Mouse (Mus musculus): ENCODE measurements around the gene Dppa5a. TPM values are rescaled to one million over a fixed set of nuclear protein-coding genes. Genes with fewer than 3 reads are reported as not detected.
"Not testable (repeated sequence)": the region's sequence is repeated elsewhere in the genome, so short reads cannot be mapped to it uniquely, and the experiment has no call there.

Gene Dppa5a
- polyA plus RNA-seq, 1 experiment from 2014 or later: not detected

- Histone ChIP-seq H3K4me3 (no peak overlapping the region), H3K4me1 (no peaks in the 10 kb centered on the region; the same call in 1 of the 2 replicates), H3K36me3 (no peaks in the 10 kb centered on the region), H3K27me3 (ENCODE audit: low read depth, poor library complexity, severe bottlenecking) (no peaks in the 10 kb centered on the region), H3K27ac (no peak overlapping the region), H3K9me3 (replicated peaks) (no peaks in the 10 kb centered on the region)
- WGBS: 84% methylated on average over 6 of the region's 6 CpGs
- no peak for DNase-seq (ENCODE audit: low spot score)
These were observed 8.1 kb downstream of the Dppa5a start for GRCm38 (mm10) chr9:78359750-78360483.

GRCm38 (mm10) chr9:78358053-78358452, 9.9 kb downstream of the Dppa5a start:
- H3K27me3 ChIP-seq (ENCODE audit: low read depth, poor library complexity, severe bottlenecking): no peaks in the 10 kb centered on the region
- H3K27ac ChIP-seq: no peak overlapping the region
- H3K4me1 ChIP-seq: no peaks in the 10 kb centered on the region; the same call in 1 of the 2 replicates
- DNase-seq (ENCODE audit: low spot score): peak; percentile 78
- no peak overlapping the region for H3K4me3 ChIP-seq
- H3K36me3 ChIP-seq: no peaks in the 10 kb centered on the region
- H3K9me3 ChIP-seq (replicated peaks): no peaks in the 10 kb centered on the region
- 14% methylated on average over 9 of the region's 9 CpGs for WGBS

- no peak for DNase-seq (ENCODE audit: low spot score)
- Histone ChIP-seq H3K27ac (no peak within 1 kb of the TSS), H3K9me3 (replicated peaks) (no peaks in the 10 kb centered on the region), H3K4me1 (no peaks in the 10 kb centered on the region), H3K27me3 (ENCODE audit: low read depth, poor library complexity, severe bottlenecking) (no peaks in the 10 kb centered on the region), H3K36me3 (no peaks in the 10 kb centered on the region), H3K4me3 (no peak within 1 kb of the TSS)
- 93% methylated on average over 8 of the region's 8 CpGs for WGBS
These were observed 12.4 kb downstream of the Dppa5a start, which contains the start of gene Gsta2 for GRCm38 (mm10) chr9:78355611-78356010. Gene Gsta2, minus strand, starts transcription at chr9:78355788.

DNA sequence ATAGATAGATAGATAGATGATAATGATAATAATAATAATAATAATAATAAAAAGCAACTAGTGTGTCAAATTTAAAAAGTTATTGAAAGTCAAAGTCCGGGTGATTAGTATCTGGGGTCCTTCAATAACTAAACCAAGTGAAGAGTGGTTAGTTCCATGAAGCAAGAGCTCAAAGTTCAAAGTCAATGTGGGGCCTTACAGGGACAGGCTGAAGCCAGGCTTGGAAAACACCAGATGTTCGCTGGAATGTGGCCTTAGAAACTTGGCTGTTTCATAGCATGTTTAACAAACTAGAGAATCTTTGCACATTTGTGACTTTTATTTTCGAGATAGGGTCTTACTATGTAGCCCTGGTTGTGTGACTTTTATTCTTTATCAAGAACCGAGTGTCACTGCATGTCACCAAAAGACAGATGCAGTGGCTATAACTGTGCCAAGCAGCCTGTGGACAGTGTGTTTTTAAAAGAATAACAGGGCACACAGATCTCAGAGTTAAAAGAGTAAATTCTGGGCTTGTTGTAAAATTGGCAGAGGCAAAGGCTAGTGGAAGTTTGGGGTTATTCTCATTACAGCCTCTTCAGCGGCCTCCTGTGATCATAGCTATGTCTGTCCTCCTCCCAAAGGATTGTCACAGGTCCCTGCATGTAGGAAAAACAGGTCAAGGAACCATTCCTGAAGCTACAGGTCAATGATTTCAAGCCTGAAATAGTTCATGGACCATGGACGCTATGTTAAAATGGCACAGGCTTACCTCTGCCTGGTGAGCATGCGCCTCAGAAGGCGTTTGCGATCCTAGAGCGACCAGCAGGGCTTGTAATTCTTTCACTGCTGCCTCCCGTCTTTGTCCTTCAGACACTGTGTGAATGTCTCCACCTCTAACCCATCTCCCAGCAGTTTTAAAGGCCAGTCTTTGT, 13.1 kb downstream of the Dppa5a start:
- H3K27me3 ChIP-seq (ENCODE audit: low read depth, poor library complexity, severe bottlenecking): no peaks in the 10 kb centered on the region
- no peaks in the 10 kb centered on the region for H3K9me3 ChIP-seq (replicated peaks)
- WGBS: 82% methylated on average over 11 of the region's 11 CpGs
- H3K4me1 ChIP-seq: no peaks in the 10 kb centered on the region
- H3K36me3 ChIP-seq: no peaks in the 10 kb centered on the region
- H3K4me3 ChIP-seq: no peak overlapping the region
- no peak overlapping the region for H3K27ac ChIP-seq
- DNase-seq (ENCODE audit: low spot score): no peak

GRCm38 (mm10) chr9:78351504-78352220, 16.3 kb downstream of the Dppa5a start:
- no peaks in the 10 kb centered on the region for H3K4me1 ChIP-seq
- H3K36me3 ChIP-seq: no peaks in the 10 kb centered on the region
- no peak overlapping the region for H3K4me3 ChIP-seq
- H3K9me3 ChIP-seq (replicated peaks): no peaks in the 10 kb centered on the region
- H3K27me3 ChIP-seq (ENCODE audit: low read depth, poor library complexity, severe bottlenecking): no peaks in the 10 kb centered on the region
- no peak overlapping the region for H3K27ac ChIP-seq
- DNase-seq (ENCODE audit: low spot score): no peak
- 88% methylated on average over 6 of the region's 6 CpGs for WGBS

DNA sequence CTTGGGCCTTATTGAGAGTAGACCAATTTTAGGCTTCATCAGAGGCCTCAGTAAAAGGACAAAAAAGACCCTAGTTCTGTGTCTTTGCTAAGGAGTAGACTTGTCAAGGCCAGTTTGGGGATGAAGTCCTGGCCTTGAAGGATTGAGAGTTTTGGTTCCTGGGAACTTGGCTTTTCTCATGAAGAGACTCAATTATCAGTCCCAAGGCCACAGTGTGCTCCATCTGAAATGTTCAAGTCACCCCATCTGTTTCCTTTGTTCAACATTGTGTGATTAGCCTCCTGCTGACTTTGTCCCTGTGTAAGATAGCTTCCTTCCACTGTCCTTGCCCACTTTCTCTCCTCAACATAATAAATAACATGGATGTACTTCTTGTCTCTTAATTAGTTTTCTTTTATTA, 18.0 kb downstream of the Dppa5a start:
- not testable (repeated sequence) for H3K27ac ChIP-seq; H3K4me1 ChIP-seq; H3K4me3 ChIP-seq; H3K27me3 ChIP-seq (ENCODE audit: low read depth, poor library complexity, severe bottlenecking); H3K36me3 ChIP-seq; DNase-seq (ENCODE audit: low spot score); H3K9me3 ChIP-seq (replicated peaks)

DNA sequence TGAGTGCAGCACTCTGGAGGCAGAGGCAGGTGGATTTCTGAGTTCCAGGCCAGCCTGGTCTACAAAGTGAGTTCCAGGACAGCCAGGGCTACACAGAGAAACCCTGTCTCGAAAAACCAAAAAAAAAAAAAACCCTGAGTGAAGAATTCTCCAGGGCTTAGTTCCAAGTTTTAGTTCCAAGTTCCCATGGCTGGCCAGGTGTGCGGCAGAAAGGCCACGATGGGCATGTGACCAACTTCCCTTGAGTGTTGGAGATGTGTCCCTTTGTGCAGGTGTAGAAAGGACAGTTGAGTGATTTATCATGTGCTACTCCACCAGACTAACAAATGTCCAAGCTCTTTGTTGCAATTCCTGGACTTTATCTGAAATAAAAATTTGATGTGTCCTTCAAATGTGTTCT, 18.8 kb downstream of the Dppa5a start:
- not testable (repeated sequence) for H3K4me3 ChIP-seq; H3K4me1 ChIP-seq; H3K27ac ChIP-seq; H3K27me3 ChIP-seq (ENCODE audit: low read depth, poor library complexity, severe bottlenecking); DNase-seq (ENCODE audit: low spot score); H3K9me3 ChIP-seq (replicated peaks); H3K36me3 ChIP-seq
- 82% methylated on average over 3 of the region's 3 CpGs for WGBS

DNA sequence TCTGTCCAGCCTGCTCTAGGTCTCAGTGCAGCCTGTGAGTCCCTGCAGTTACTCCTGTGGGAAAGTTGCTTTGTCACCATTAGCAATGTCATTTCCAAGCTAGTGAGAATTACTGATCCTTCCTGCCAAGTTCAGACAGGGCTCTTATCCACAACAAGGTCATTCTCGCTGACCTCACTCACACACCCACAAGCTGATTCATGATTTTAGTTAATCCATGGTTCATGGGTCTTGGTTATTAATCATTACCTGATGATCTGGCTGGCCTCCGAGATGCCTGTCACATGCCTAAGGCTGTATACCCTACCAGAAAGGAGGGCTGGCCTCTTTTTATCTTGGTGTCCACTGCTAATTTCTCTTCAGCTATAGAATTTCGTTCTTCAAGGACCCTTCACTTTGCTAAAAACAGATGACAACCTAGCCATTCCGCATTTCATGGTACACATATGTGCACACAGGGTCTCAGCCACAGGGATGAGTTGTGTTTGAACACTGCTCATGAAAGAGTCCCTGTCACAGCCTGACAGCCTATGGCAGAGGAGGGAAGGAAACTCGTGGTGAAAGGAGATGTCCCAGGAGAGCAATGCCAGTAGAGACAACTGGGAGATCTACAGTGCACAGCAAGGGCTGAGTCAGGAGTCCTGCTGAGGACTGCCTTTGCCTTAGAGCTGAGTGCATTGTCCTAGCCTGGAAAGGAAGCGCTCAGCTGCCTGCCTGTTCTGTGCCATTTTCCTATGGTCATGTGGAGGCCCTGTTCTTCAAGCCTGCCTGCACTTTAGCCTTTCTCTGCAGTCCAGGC, 19.6 kb downstream of the Dppa5a start:
- not testable (repeated sequence) for H3K4me3 ChIP-seq; H3K9me3 ChIP-seq (replicated peaks); H3K4me1 ChIP-seq; H3K27me3 ChIP-seq (ENCODE audit: low read depth, poor library complexity, severe bottlenecking); H3K27ac ChIP-seq; DNase-seq (ENCODE audit: low spot score); H3K36me3 ChIP-seq
- 69% methylated on average over 6 of the region's 6 CpGs for WGBS

- H3K9me3 ChIP-seq (replicated peaks): no peaks in the 10 kb centered on the region
- H3K27ac ChIP-seq: no peak overlapping the region
- no peak for DNase-seq (ENCODE audit: low spot score)
- H3K27me3 ChIP-seq (ENCODE audit: low read depth, poor library complexity, severe bottlenecking): no peaks in the 10 kb centered on the region
- 70% methylated on average over 3 of the region's 3 CpGs for WGBS
- H3K4me3 ChIP-seq: no peak overlapping the region
- H3K36me3 ChIP-seq: no peaks in the 10 kb centered on the region
- H3K4me1 ChIP-seq: no peaks in the 10 kb centered on the region
These were observed 21.0 kb downstream of the Dppa5a start for GRCm38 (mm10) chr9:78347004-78347403.

- H3K27ac ChIP-seq; H3K4me3 ChIP-seq; H3K9me3 ChIP-seq (replicated peaks); DNase-seq (ENCODE audit: low spot score); H3K36me3 ChIP-seq; H3K4me1 ChIP-seq; H3K27me3 ChIP-seq (ENCODE audit: low read depth, poor library complexity, severe bottlenecking): not testable (repeated sequence)
- WGBS: 60% methylated on average over 4 of the region's 4 CpGs
These were observed 22.7 kb downstream of the Dppa5a start for GRCm38 (mm10) chr9:78345235-78345634.

DNA sequence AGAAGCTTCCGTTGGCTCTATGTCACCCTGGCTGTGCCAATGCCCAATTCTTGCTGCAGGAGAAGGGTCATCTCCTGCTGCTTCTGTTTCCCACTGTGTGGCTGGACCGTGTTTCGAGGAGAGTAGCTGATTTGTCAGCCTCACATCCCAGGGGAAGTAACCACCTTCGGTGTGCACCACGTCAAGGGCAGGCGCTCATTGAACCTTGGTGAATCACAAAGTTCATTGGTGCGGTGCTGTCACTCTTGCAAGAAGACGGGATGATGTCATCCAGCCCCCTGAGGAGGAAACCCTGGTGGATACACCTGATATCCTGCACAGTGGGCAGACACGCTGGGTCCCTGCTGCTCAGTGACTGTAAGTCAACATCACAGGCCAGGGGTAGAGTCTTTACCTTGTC, 24.9 kb downstream of the Dppa5a start:
- 90% methylated on average over 9 of the region's 9 CpGs for WGBS
- not testable (repeated sequence) for H3K4me3 ChIP-seq; H3K36me3 ChIP-seq; DNase-seq (ENCODE audit: low spot score); H3K9me3 ChIP-seq (replicated peaks); H3K4me1 ChIP-seq; H3K27me3 ChIP-seq (ENCODE audit: low read depth, poor library complexity, severe bottlenecking); H3K27ac ChIP-seq

DNA sequence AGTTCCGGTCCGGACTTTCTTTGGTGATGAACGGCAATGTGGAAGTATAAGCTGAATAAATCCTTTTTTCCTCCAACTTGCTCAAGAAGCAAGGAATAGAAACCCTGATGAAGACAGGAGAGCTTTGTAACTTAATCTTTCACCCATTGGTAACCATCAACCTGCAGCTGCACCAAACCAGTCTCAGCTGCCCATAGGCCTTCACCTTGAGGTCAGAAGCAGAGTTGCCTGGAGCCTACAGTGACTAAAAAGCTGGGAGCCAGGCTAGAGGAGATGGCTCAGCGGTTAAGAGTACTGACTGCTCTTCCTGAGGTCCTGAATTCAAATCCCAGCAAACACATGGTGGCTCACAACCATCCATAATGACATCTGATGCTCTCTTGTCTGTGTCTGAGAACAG, 25.5 kb downstream of the Dppa5a start:
- H3K27ac ChIP-seq; H3K36me3 ChIP-seq; H3K9me3 ChIP-seq (replicated peaks); H3K4me1 ChIP-seq; H3K27me3 ChIP-seq (ENCODE audit: low read depth, poor library complexity, severe bottlenecking); DNase-seq (ENCODE audit: low spot score); H3K4me3 ChIP-seq: not testable (repeated sequence)
- 84% methylated on average over 4 of the region's 4 CpGs for WGBS
